In genomic region chr3:102144401-102144800, GRCm38 (mm10) we compare ENCODE assay signal across 21 mouse cellular contexts. TPM values are rescaled to one million over a fixed set of nuclear protein-coding genes. Genes with fewer than 3 reads are reported as not detected.
A peak's percentile ranks its signal among the peaks of the same experiment; 100 is the strongest.
DNase-seq lines count a peak whose midpoint lies in the region; ATAC-seq and TF ChIP-seq lines count a peak whose summit lies in the region.
"Had no signal": no experiment of that assay in that cellular context is flagged by ENCODE, and none has a peak within 500 bp of the region (broad histone marks: within the 10 kb centered on the region; RNA-seq: fewer than 3 reads in every experiment).

No protein-coding gene starts in this region.

- WGBS in intestine, embryonic 16.5 days, result 95% methylated on average over 4 of the region's 4 CpGs
- WGBS in intestine, postnatal 0 days, result 95% methylated on average over 4 of the region's 4 CpGs
- WGBS in liver, embryonic 12.5 days (ENCODE audit: insufficient replicate concordance), result 35% methylated on average over 4 of the region's 4 CpGs
- 95% methylated on average over 4 of the region's 4 CpGs for WGBS in hindbrain, postnatal 0 days

- no peaks in the 10 kb centered on the region for H3K9me3 ChIP-seq in intestine, embryonic 16.5 days (ENCODE audit: control insufficient read depth, low read length)
- H3K9me3 ChIP-seq in intestine, postnatal 0 days (ENCODE audit: control insufficient read depth), result no peaks in the 10 kb centered on the region
- H3K9me3 ChIP-seq in liver, embryonic 12.5 days (replicated peaks), result no peaks in the 10 kb centered on the region
- H3K9me3 ChIP-seq in hindbrain, postnatal 0 days (ENCODE audit: low read length), result no peaks in the 10 kb centered on the region
- H3K9me3 ChIP-seq: neural tube, embryonic 15.5 days had no signal

- peak; percentile 59; the same call in 1 of the 2 replicates for ATAC-seq in intestine, embryonic 16.5 days
- no peak for ATAC-seq in intestine, postnatal 0 days
- peak; percentile 86 for ATAC-seq in erythroblast, adult 5-6 weeks (replicated peaks; ENCODE audit: low FRiP score, poor library complexity, severe bottlenecking)
- ATAC-seq in liver, embryonic 12.5 days, result peak; percentile 93
- peak; percentile 76 for ATAC-seq in megakaryocyte-erythroid progenitor cell, adult 5-6 weeks (replicated peaks; ENCODE audit: low FRiP score, low TSS enrichment, poor library complexity, severe bottlenecking)
- ATAC-seq in hindbrain, postnatal 0 days, result no peak
- ATAC-seq: forebrain, embryonic 14.5 days; midbrain, embryonic 16.5 days had no signal

- DNase-seq in left cerebral cortex, adult 8-10 months (ENCODE audit: low spot score in 2 of 2), result no peak
- no peak for DNase-seq in adrenal gland, adult (ENCODE audit: inconsistent age in 2 of 2, low spot score in 1 of 2)
- no peak for DNase-seq in hindbrain, postnatal 0 days (ENCODE audit: low spot score)
- DNase-seq: adrenal gland, adult 2 months; cerebellum, adult 11 months; cerebellum, postnatal 14 days; gastrocnemius, postnatal 14 days; kidney, postnatal 36 days; left cerebral cortex, postnatal 4 days; lung, postnatal 10 days; thymus, postnatal 4 days had no signal

- TF ChIP-seq CTCF in intestine, postnatal 0 days (IDR thresholded peaks at IDR 0.05; ENCODE audit: low read depth), result no peak
- TF ChIP-seq CTCF in hindbrain, postnatal 0 days (IDR thresholded peaks at IDR 0.05; ENCODE audit: low read depth), result no peak

- H3K27ac ChIP-seq in intestine, embryonic 16.5 days (ENCODE audit: low read length), result no peak overlapping the region
- H3K27ac ChIP-seq in intestine, postnatal 0 days (ENCODE audit: low read depth, low read length), result no peak overlapping the region
- peak overlapping the region; percentile 87 for H3K27ac ChIP-seq in liver, embryonic 12.5 days
- H3K27ac ChIP-seq in hindbrain, postnatal 0 days, result no peak overlapping the region
- H3K27ac ChIP-seq: neural tube, embryonic 15.5 days had no signal

- no peak overlapping the region for H3K4me3 ChIP-seq in intestine, embryonic 16.5 days (ENCODE audit: low read length)
- no peak overlapping the region for H3K4me3 ChIP-seq in intestine, postnatal 0 days (ENCODE audit: low read depth, low read length)
- no peak overlapping the region for H3K4me3 ChIP-seq in liver, embryonic 12.5 days
- no peak overlapping the region for H3K4me3 ChIP-seq in hindbrain, postnatal 0 days (ENCODE audit: low read length)
- H3K4me3 ChIP-seq: neural tube, embryonic 15.5 days had no signal

- no peaks in the 10 kb centered on the region for H3K36me3 ChIP-seq in intestine, embryonic 16.5 days (ENCODE audit: control insufficient read depth, insufficient read depth, low read length)
- no peaks in the 10 kb centered on the region for H3K36me3 ChIP-seq in intestine, postnatal 0 days (ENCODE audit: control insufficient read depth, insufficient read depth)
- H3K36me3 ChIP-seq in liver, embryonic 12.5 days, result no peaks in the 10 kb centered on the region
- no peaks in the 10 kb centered on the region for H3K36me3 ChIP-seq in hindbrain, postnatal 0 days (ENCODE audit: insufficient read depth, low read length)
- H3K36me3 ChIP-seq: neural tube, embryonic 15.5 days had no signal

- H3K27me3 ChIP-seq in intestine, embryonic 16.5 days (replicated peaks; ENCODE audit: control insufficient read depth, insufficient read depth, low read length), result no peaks in the 10 kb centered on the region
- H3K27me3 ChIP-seq in intestine, postnatal 0 days (replicated peaks; ENCODE audit: control insufficient read depth, insufficient read depth, low read length), result no peaks in the 10 kb centered on the region
- peaks cover 7% of the 10 kb centered on the region; the same call in 1 of the 2 replicates for H3K27me3 ChIP-seq in liver, embryonic 12.5 days (replicated peaks)
- H3K27me3 ChIP-seq in hindbrain, postnatal 0 days (ENCODE audit: insufficient read depth, low read length), result no peaks in the 10 kb centered on the region
- H3K27me3 ChIP-seq: neural tube, embryonic 15.5 days had no signal

- no peak overlapping the region for H3K4me2 ChIP-seq in intestine, embryonic 16.5 days (ENCODE audit: low read depth, low read length)
- H3K4me2 ChIP-seq in intestine, postnatal 0 days (replicated peaks; ENCODE audit: low read depth), result no peak overlapping the region
- H3K4me2 ChIP-seq in liver, embryonic 12.5 days, result peak overlapping the region; percentile 54
- H3K4me2 ChIP-seq in hindbrain, postnatal 0 days (ENCODE audit: low read depth, low read length), result no peak overlapping the region
- H3K4me2 ChIP-seq: neural tube, embryonic 15.5 days had no signal

- no peak overlapping the region for H3K9ac ChIP-seq in intestine, embryonic 16.5 days (ENCODE audit: low read depth, low read length)
- H3K9ac ChIP-seq in intestine, postnatal 0 days (ENCODE audit: low read depth, low read length), result no peak overlapping the region
- peak overlapping the region; percentile 25 for H3K9ac ChIP-seq in liver, embryonic 12.5 days
- H3K9ac ChIP-seq in hindbrain, postnatal 0 days (replicated peaks; ENCODE audit: low read length), result no peak overlapping the region
- H3K9ac ChIP-seq: neural tube, embryonic 15.5 days had no signal

- peaks cover 2% of the 10 kb centered on the region; the same call in 1 of the 2 replicates for H3K4me1 ChIP-seq in intestine, embryonic 16.5 days (ENCODE audit: control insufficient read depth, insufficient read depth, low read length)
- H3K4me1 ChIP-seq in intestine, postnatal 0 days (replicated peaks; ENCODE audit: control insufficient read depth, insufficient read depth, low read length), result no peaks in the 10 kb centered on the region
- peaks cover 54% of the 10 kb centered on the region for H3K4me1 ChIP-seq in liver, embryonic 12.5 days
- H3K4me1 ChIP-seq in hindbrain, postnatal 0 days (ENCODE audit: insufficient read depth, low read length), result 0 out of 2 replicates have a peak, but pooled peaks cover 4% of the 10 kb centered on the region
- H3K4me1 ChIP-seq: neural tube, embryonic 15.5 days had no signal

RNA-seq across cellular contexts. Expression of gene Casq2, which starts 58.2 kb away (rescaled TPM):
- 2.1 and 2.2 TPM in 2 replicates for polyA plus RNA-seq in intestine, embryonic 16.5 days (2015; fragmentation: Nextera tagmentation; extraction: Ambion mirVana)
- 5.7 and 5.9 TPM in 2 replicates for polyA plus RNA-seq in intestine, postnatal 0 days (2015; fragmentation: Nextera tagmentation; extraction: Ambion mirVana)
- total RNA-seq in erythroblast, adult 5-6 weeks (2015; ENCODE audit: low replicate concordance), result not detected in 2 replicates
- 5.9 and 12.6 TPM in 2 replicates for total RNA-seq in erythroblast, adult 5-6 weeks (2017; ENCODE audit: low replicate concordance)
- polyA plus RNA-seq in liver, embryonic 12.5 days (2016; fragmentation: Nextera tagmentation; extraction: Ambion mirVana), result 0.60 and 0.98 TPM in 2 replicates
- not detected in 2 replicates for total RNA-seq in megakaryocyte-erythroid progenitor cell, adult 5-6 weeks (2014; fragmentation: Nextera tagmentation)
- not detected in 2 replicates for total RNA-seq in megakaryocyte-erythroid progenitor cell, adult 5-6 weeks (2017)
- total RNA-seq in left cerebral cortex, adult 8-10 months (2022), result 1 to 10 TPM; 1.3 to 3.0 (median 1.8) TPM
- total RNA-seq in hindbrain, postnatal 0 days (2014; rRNA removed), result 1.4 and 2.0 TPM in 2 replicates
- polyA plus RNA-seq in hindbrain, postnatal 0 days (2015; fragmentation: Nextera tagmentation; extraction: Ambion mirVana), result 0.56 and 0.92 TPM in 2 replicates
- total RNA-seq: hematopoietic stem cell, adult 5-6 weeks had no signal
- polyA plus RNA-seq: liver, adult 2 months had no signal

Comparison
In these comparisons a context has a peak if more than half of its experiments do, and no peak if none do; other contexts are left out.
1. ATAC-seq: peak in intestine, embryonic 16.5 days (single experiment), erythroblast, adult 5-6 weeks (single experiment), liver, embryonic 12.5 days (single experiment) and megakaryocyte-erythroid progenitor cell, adult 5-6 weeks (single experiment); none in intestine, postnatal 0 days (single experiment) and hindbrain, postnatal 0 days (single experiment).